Mouse (Mus musculus) heart, embryonic 10.5 days (tissue): ENCODE measurements around the gene Zswim1. TPM values are rescaled to one million over a fixed set of nuclear protein-coding genes. Genes with fewer than 3 reads are reported as not detected.
"Not testable (repeated sequence)": the region's sequence is repeated elsewhere in the genome, so short reads cannot be mapped to it uniquely, and the experiment has no call there.

ENCODE experiments used
- DNase-seq: peaks from one replicate; pipeline ENCODE4 v3.0.0-alpha.2; 2017; ENCODE audit warnings: low spot score
- H3K27ac ChIP-seq: fragments of 300-500 bp; sonication (generic); 2 replicates; pipeline ENCODE4 v1.5.1; 2016; ENCODE audit warnings: mild to moderate bottlenecking
- H3K27me3 ChIP-seq: fragments of 300-500 bp; sonication (generic); 2 replicates; pipeline ENCODE4 v1.6.1; 2016; ENCODE audit warnings: mild to moderate bottlenecking; ENCODE audit not compliant: poor library complexity, insufficient read depth, severe bottlenecking
- H3K36me3 ChIP-seq: fragments of 300-500 bp; sonication (generic); 2 replicates; pipeline ENCODE4 v1.6.1; 2016; ENCODE audit warnings: mild to moderate bottlenecking, moderate library complexity
- H3K4me1 ChIP-seq: fragments of 300-500 bp; sonication (generic); 2 replicates; pipeline ENCODE4 v1.6.1; 2016; ENCODE audit warnings: mild to moderate bottlenecking
- H3K4me3 ChIP-seq: fragments of 300-500 bp; sonication (generic); 2 replicates; pipeline ENCODE4 v1.5.1; 2016; ENCODE audit warnings: mild to moderate bottlenecking, moderate library complexity
- H3K9me3 ChIP-seq: fragments of 300-500 bp; sonication (generic); 2 replicates; pipeline ENCODE4 v1.6.1; 2016; ENCODE audit warnings: mild to moderate bottlenecking, moderate library complexity
- WGBS: fragments of 180-500 bp; shearing (Covaris S2); methylation state at CpG from one replicate; pipeline ENCODE4 v1.1.7; 2016; 5-methylcytosine and 5-hydroxymethylcytosine counted together
- polyA plus RNA-seq: library from polyadenylated mRNA; unstranded; fragments of >200 nt; fragmentation: Nextera tagmentation; extraction: Ambion mirVana; gene quantifications from 2 replicates; pipeline ENCODE4 v1.2.1, GENCODE M21; 2016

Zswim1 gene
- polyA plus RNA-seq, 1 experiment from 2014 or later, result 14.3 TPM

DNA sequence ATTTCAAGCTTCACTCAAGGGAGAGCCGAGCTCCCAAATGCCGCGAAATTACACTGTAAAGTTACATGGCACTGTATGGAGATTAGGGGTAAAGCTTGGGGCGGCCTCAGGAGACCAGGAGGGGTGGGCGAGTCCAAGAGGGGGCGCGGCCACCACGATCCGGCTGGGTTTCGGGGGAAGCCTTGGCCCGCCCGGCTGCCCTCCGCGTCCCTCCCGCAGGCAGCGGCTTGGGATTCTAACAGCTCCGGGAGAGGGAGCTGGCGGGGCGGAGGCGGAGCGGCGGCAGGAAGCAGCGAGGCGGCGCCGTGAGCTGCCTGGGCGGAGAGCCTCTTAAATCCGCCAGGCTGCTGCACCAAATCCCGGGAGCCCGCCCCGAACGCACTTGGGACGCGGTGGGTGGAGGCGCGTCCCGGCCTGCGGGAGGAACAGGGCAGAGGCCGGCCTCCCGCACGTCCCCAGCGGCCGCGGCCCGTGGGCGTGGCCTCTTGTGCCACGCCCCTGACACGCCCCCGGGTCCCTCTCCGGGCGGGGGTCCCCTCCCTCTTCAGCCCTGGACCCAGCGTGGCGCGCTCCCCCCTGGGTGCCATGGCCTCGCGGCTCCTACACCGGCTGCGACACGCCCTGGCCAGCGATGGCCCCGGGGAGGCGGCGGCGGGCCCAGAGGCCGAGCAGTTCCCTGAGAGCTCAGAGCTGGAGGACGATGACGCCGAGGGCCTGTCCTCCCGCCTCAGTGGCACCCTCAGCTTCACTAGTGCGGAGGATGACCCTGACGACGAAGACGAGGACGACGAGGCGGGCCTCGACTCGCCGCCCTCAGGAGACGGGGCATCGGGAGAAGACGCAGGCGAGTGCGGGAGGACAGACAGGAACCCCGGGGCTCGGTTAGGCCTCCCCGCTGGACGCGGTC is 36.8 kb upstream of the Zswim1 start, which contains the start of gene Snx21:
Gene Snx21, plus strand, starts transcription at position 343 of the 907 bp plus-strand sequence.
- peak; percentile 95 for DNase-seq
- Histone ChIP-seq H3K4me1 (peaks cover 31% of the 10 kb centered on the region), H3K27me3 (no peaks in the 10 kb centered on the region), H3K27ac (peak within 1 kb of the TSS; percentile 94), H3K9me3 (no peaks in the 10 kb centered on the region), H3K36me3 (peaks cover 19% of the 10 kb centered on the region), H3K4me3 (peak within 1 kb of the TSS; percentile 82)
- WGBS, result under 1% methylated on average over 89 of the region's 89 CpGs

GRCm38 (mm10) chr2:164786388-164786885 is 36.0 kb upstream of the Zswim1 start:
- H3K27me3 ChIP-seq, result no peaks in the 10 kb centered on the region
- H3K4me3 ChIP-seq, result peak overlapping the region; percentile 82
- peaks cover 31% of the 10 kb centered on the region for H3K4me1 ChIP-seq
- DNase-seq, result no peak
- WGBS, result 5% methylated on average over 15 of the region's 15 CpGs
- H3K9me3 ChIP-seq, result no peaks in the 10 kb centered on the region
- H3K27ac ChIP-seq, result peak overlapping the region; percentile 94
- peaks cover 26% of the 10 kb centered on the region for H3K36me3 ChIP-seq

GRCm38 (mm10) chr2:164787032-164787431 is 35.5 kb upstream of the Zswim1 start:
- H3K4me3 ChIP-seq, result peak overlapping the region; percentile 82
- 82% methylated on average over 3 of the region's 3 CpGs for WGBS

GRCm38 (mm10) chr2:164787779-164788178 is 34.7 kb upstream of the Zswim1 start:
- peaks cover 39% of the 10 kb centered on the region for H3K4me1 ChIP-seq
- H3K4me3 ChIP-seq, result no peak overlapping the region
- peaks cover 40% of the 10 kb centered on the region for H3K36me3 ChIP-seq
- WGBS, result 88% methylated on average over 10 of the region's 10 CpGs
- no peaks in the 10 kb centered on the region for H3K9me3 ChIP-seq
- H3K27me3 ChIP-seq, result no peaks in the 10 kb centered on the region
- H3K27ac ChIP-seq, result no peak overlapping the region
- DNase-seq, result no peak

More at GRCm38 (mm10) chr2:164787032-164787431, 35.5 kb upstream of the Zswim1 start:
- H3K9me3 ChIP-seq, result no peaks in the 10 kb centered on the region
- H3K27ac ChIP-seq, result peak overlapping the region; percentile 94
- H3K36me3 ChIP-seq, result peaks cover 32% of the 10 kb centered on the region
- H3K4me1 ChIP-seq, result peaks cover 35% of the 10 kb centered on the region
- no peaks in the 10 kb centered on the region for H3K27me3 ChIP-seq
- DNase-seq, result no peak

GRCm38 (mm10) chr2:164788411-164788810 is 34.1 kb upstream of the Zswim1 start:
- peaks cover 46% of the 10 kb centered on the region for H3K4me1 ChIP-seq
- H3K27me3 ChIP-seq, result no peaks in the 10 kb centered on the region
- no peak overlapping the region for H3K27ac ChIP-seq
- H3K36me3 ChIP-seq, result peaks cover 44% of the 10 kb centered on the region
- no peak for DNase-seq
- H3K9me3 ChIP-seq, result no peaks in the 10 kb centered on the region
- 47% methylated on average over 4 of the region's 4 CpGs for WGBS
- no peak overlapping the region for H3K4me3 ChIP-seq

GRCm38 (mm10) chr2:164790451-164790850 is 32.0 kb upstream of the Zswim1 start:
- Histone ChIP-seq H3K27me3 (no peaks in the 10 kb centered on the region), H3K9me3 (no peaks in the 10 kb centered on the region), H3K27ac (no peak overlapping the region), H3K4me3 (no peak overlapping the region), H3K4me1 (peaks cover 46% of the 10 kb centered on the region), H3K36me3 (peaks cover 56% of the 10 kb centered on the region)
- 74% methylated on average over 4 of the region's 4 CpGs for WGBS
- no peak for DNase-seq

DNA sequence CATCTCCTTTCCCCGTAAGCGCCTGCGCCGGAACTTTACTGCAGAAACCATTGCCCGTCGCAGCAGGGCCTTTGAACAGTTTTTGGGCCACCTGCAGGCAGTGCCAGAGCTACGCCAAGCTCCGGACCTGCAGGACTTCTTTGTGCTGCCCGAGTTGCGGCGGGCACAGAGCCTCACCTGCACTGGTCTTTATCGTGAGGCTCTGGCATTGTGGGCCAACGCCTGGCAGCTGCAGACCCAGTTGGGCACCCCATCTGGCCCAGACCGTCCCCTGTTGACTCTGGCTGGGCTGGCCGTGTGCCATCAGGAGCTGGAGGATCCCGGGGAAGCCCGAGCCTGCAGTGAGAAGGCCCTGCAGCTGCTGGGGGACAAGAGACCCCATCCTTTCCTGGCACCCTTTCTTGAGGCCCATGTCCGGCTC is 30.6 kb upstream of the Zswim1 start:
- Histone ChIP-seq H3K4me1 (peaks cover 36% of the 10 kb centered on the region), H3K27ac (peak overlapping the region; percentile 22; the same call in 1 of the 2 replicates), H3K27me3 (no peaks in the 10 kb centered on the region), H3K4me3 (no peak overlapping the region), H3K36me3 (peaks cover 70% of the 10 kb centered on the region), H3K9me3 (no peaks in the 10 kb centered on the region)
- no peak for DNase-seq
- WGBS, result 95% methylated on average over 18 of the region's 18 CpGs

DNA sequence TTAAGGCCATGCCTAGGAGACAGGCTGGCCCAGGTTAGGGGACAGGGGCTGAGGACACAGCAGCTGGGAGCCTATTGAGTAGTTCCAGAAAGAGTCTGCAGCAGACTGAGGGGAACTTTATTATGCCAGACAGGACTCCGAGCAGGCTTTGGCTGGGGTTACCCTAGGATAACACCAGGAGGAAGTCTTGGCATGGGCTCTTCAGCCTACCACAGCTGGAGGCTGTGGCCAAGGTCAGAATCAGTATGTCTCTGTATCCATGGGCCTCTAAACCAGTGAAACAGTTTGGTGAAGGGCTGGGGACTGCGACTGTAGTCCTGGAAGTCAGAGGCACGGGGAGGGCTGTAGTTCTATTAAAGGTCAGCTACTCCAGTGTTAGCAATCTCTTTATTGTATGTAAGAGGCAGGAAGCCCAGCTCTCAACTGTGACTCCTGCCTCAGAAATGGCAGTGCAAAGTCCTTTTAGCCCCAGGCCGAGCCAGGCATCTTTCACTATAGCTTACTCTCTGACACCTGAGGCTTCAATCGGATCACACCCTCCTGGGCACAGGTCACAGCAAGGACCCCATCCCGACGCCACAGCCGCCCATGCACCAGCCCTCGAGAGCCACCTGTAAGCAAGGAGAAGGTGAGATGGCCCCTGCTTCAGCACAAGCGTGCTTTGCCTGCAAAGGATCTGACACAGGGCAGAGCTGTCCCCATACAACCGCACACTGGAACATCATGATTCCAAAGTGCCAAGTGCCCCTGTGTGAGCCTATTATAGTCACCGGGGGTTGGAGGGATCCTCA is 29.9 kb upstream of the Zswim1 start:
- Histone ChIP-seq H3K4me3 (no peak overlapping the region), H3K4me1 (peaks cover 32% of the 10 kb centered on the region), H3K36me3 (peaks cover 75% of the 10 kb centered on the region), H3K27ac (peak overlapping the region; percentile 77; the same call in 1 of the 2 replicates), H3K9me3 (no peaks in the 10 kb centered on the region), H3K27me3 (no peaks in the 10 kb centered on the region)
- WGBS, result 87% methylated on average over 12 of the region's 12 CpGs
- DNase-seq, result no peak

GRCm38 (mm10) chr2:164793236-164793635 is 29.2 kb upstream of the Zswim1 start:
- DNase-seq, result no peak
- no peaks in the 10 kb centered on the region for H3K27me3 ChIP-seq
- 54% methylated on average over 3 of the region's 3 CpGs for WGBS
- H3K4me1 ChIP-seq, result peaks cover 30% of the 10 kb centered on the region
- H3K27ac ChIP-seq, result peak overlapping the region; percentile 77
- H3K9me3 ChIP-seq, result no peaks in the 10 kb centered on the region
- peaks cover 80% of the 10 kb centered on the region for H3K36me3 ChIP-seq
- no peak overlapping the region for H3K4me3 ChIP-seq

DNA sequence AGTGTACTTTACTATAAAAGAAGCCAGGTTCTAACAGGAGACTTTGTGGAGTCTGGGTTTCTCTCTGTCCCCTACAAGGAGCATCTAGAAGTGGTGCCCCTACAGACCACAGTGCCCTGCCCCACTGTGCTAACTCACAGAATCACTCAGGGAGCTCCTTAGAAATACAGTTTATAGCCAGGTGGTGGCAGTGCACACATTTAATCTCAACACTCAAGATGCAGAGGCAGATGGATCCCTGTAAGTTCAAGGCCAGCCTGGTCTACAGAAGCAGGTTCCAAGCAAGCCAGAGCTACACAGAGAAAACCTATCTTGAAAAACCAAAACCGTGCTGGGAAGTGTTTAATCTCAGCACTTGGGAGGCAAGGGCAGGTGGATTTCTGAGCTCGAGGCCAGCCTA is 28.7 kb upstream of the Zswim1 start:
- peaks cover 25% of the 10 kb centered on the region for H3K4me1 ChIP-seq
- H3K9me3 ChIP-seq, result no peaks in the 10 kb centered on the region
- no peak overlapping the region for H3K4me3 ChIP-seq
- H3K36me3 ChIP-seq, result peaks cover 79% of the 10 kb centered on the region
- DNase-seq, result no peak
- peak overlapping the region; percentile 77 for H3K27ac ChIP-seq
- WGBS, result 81% methylated on average over 2 of the region's 2 CpGs
- no peaks in the 10 kb centered on the region for H3K27me3 ChIP-seq

DNA sequence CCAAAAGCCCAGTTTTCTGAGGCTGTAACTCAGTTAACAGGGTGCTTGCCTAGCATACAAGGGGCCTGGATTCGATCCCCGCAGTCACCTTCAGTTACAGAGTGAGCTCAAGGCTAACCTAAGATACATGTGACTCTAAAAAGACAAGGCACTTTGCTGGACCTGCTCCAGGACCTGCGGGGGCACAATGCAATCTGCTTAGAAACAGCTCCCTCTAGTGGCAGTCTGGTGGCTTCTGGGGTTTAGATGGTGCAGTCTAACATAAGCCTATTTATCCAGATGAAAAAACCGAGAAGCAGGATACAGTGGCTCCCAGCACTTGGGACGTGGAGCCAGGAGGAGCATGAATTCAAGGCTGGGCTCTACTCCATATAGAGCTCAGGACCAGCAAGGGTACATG is 28.2 kb upstream of the Zswim1 start:
- 41% methylated on average over 5 of the region's 5 CpGs for WGBS
- Histone ChIP-seq H3K27ac (no peak overlapping the region), H3K36me3 (peaks cover 81% of the 10 kb centered on the region), H3K9me3 (no peaks in the 10 kb centered on the region), H3K4me1 (peaks cover 22% of the 10 kb centered on the region), H3K27me3 (no peaks in the 10 kb centered on the region), H3K4me3 (no peak overlapping the region)
- DNase-seq, result peak; percentile 89

DNA sequence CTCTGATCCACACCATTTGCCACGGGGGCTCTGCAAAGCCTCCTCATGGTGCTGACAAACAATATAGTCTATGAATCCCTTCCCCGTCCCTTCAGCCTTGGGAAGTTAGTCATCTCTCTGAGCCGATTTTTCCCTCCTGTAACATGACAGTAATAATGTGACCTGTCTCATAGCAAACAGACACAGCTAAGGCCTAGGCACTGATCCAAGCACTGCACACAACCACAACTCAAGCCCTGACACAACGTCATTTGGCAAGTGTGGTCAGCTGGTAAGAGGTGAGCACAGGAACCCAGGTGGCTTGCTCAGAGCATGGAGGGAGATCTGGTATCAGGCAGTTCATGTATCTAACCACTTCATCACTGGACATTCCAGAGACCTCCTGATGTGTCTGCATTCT is 26.6 kb upstream of the Zswim1 start:
- DNase-seq, result no peak
- whole genome bisulfite sequencing, result 89% methylated on average over 4 of the region's 4 CpGs
- no peak overlapping the region for H3K27ac ChIP-seq
- no peak overlapping the region for H3K4me3 ChIP-seq
- H3K9me3 ChIP-seq, result no peaks in the 10 kb centered on the region
- H3K36me3 ChIP-seq, result peaks cover 83% of the 10 kb centered on the region
- H3K27me3 ChIP-seq, result no peaks in the 10 kb centered on the region
- peaks cover 22% of the 10 kb centered on the region for H3K4me1 ChIP-seq

- H3K9me3 ChIP-seq, H3K27me3 ChIP-seq, H3K27ac ChIP-seq, H3K4me3 ChIP-seq, DNase-seq: not testable (repeated sequence)
- peaks cover 80% of the 10 kb centered on the region for H3K36me3 ChIP-seq
- 80% methylated on average over 6 of the region's 6 CpGs for WGBS
- H3K4me1 ChIP-seq, result peaks cover 14% of the 10 kb centered on the region
These were observed 23.9 kb upstream of the Zswim1 start for GRCm38 (mm10) chr2:164798554-164798953.
